Mouse (Mus musculus) heart, postnatal 0 days (tissue): ENCODE measurements around the gene Ap3b1.

ENCODE experiments used
- CTCF ChIP-seq: IDR thresholded peaks from 2 replicates; pipeline ENCODE4 v1.5.1; 2016; ENCODE audit warnings: antibody characterized with exemption, control low read depth, low read depth
- EP300 ChIP-seq: IDR thresholded peaks from 2 replicates; pipeline ENCODE4 v1.6.1; 2016; ENCODE audit warnings: antibody characterized with exemption, low read depth

- TF ChIP-seq CTCF, result no peak
- TF ChIP-seq EP300, result no peak
Measured at GRCm38 (mm10) chr13:94490684-94491083, 131.9 kb downstream of the Ap3b1 start.
